In genomic region chr6:6459006-6459917, GRCm38 (mm10) we compare ENCODE assay signal across 12 mouse cellular contexts.
DNase-seq lines count a peak whose midpoint lies in the region; ATAC-seq lines count a peak whose summit lies in the region.
"Had no signal": no experiment of that assay in that cellular context is flagged by ENCODE, and none has a peak within 500 bp of the region (broad histone marks: within the 10 kb centered on the region; RNA-seq: fewer than 3 reads in every experiment).

No protein-coding gene starts in this region.

- H3K27me3 ChIP-seq in hindbrain, embryonic 11.5 days (ENCODE audit: control insufficient read depth, insufficient read depth, low read length): no peaks in the 10 kb centered on the region
- H3K27me3 ChIP-seq in midbrain, embryonic 13.5 days: no peaks in the 10 kb centered on the region
- H3K27me3 ChIP-seq: liver, embryonic 15.5 days; stomach, embryonic 15.5 days had no signal

- H3K36me3 ChIP-seq in hindbrain, embryonic 11.5 days (ENCODE audit: control insufficient read depth, insufficient read depth, low read length): no peaks in the 10 kb centered on the region
- H3K36me3 ChIP-seq in midbrain, embryonic 13.5 days: no peaks in the 10 kb centered on the region
- H3K36me3 ChIP-seq: G1E; liver, embryonic 15.5 days; stomach, embryonic 15.5 days had no signal

- no peak overlapping the region for H3K27ac ChIP-seq in hindbrain, embryonic 11.5 days (ENCODE audit: low read depth, low read length)
- H3K27ac ChIP-seq in midbrain, embryonic 13.5 days: peak overlapping the region; percentile 49
- H3K27ac ChIP-seq: liver, embryonic 15.5 days; stomach, embryonic 15.5 days had no signal

- peaks cover 2% of the 10 kb centered on the region; the same call in 1 of the 2 replicates for H3K4me1 ChIP-seq in hindbrain, embryonic 11.5 days (replicated peaks; ENCODE audit: control insufficient read depth, insufficient read depth, low read length)
- peaks cover 17% of the 10 kb centered on the region for H3K4me1 ChIP-seq in midbrain, embryonic 13.5 days (replicated peaks)
- H3K4me1 ChIP-seq: liver, embryonic 15.5 days; stomach, embryonic 15.5 days had no signal

- peak; percentile 46 for DNase-seq in embryo, embryonic 10 days (ENCODE audit: low spot score)
- no peak for DNase-seq in embryo, embryonic 9.5 days (ENCODE audit: extremely low spot score)
- peak; percentile 49 for DNase-seq in embryo, embryonic 11 days
- no peak for DNase-seq in hindbrain, embryonic 11.5 days (ENCODE audit: low spot score)
- DNase-seq in spleen, postnatal 36 days (ENCODE audit: low spot score in 2 of 2): no peak
- no peak for DNase-seq in frontal cortex, postnatal 14 days (ENCODE audit: low spot score in 2 of 2)
- DNase-seq: adrenal gland, adult 2 months had no signal

- no peak overlapping the region for H3K9ac ChIP-seq in hindbrain, embryonic 11.5 days (ENCODE audit: low read depth, low read length)
- 0 out of 2 replicates have a peak overlapping the region, but pooled peaks have one; percentile 39 for H3K9ac ChIP-seq in midbrain, embryonic 13.5 days (replicated peaks)
- H3K9ac ChIP-seq: liver, embryonic 15.5 days; stomach, embryonic 15.5 days had no signal

- peak; percentile 87 for ATAC-seq in hindbrain, embryonic 11.5 days (ENCODE audit: low FRiP score)
- peak; percentile 87 for ATAC-seq in midbrain, embryonic 13.5 days
- ATAC-seq in activated CD4-positive, CD25-positive, alpha-beta regulatory T cell, adult 4 months: no peak

- H3K4me2 ChIP-seq in hindbrain, embryonic 11.5 days (replicated peaks; ENCODE audit: low read depth, low read length): no peak overlapping the region
- peak overlapping the region; percentile 37 for H3K4me2 ChIP-seq in midbrain, embryonic 13.5 days (replicated peaks)
- H3K4me2 ChIP-seq: liver, embryonic 15.5 days; stomach, embryonic 15.5 days had no signal

- no peaks in the 10 kb centered on the region for H3K9me3 ChIP-seq in hindbrain, embryonic 11.5 days (ENCODE audit: control insufficient read depth, low read length)
- no peaks in the 10 kb centered on the region for H3K9me3 ChIP-seq in midbrain, embryonic 13.5 days
- H3K9me3 ChIP-seq: G1E; liver, embryonic 15.5 days; stomach, embryonic 15.5 days had no signal

- 26% methylated on average over 14 of the region's 14 CpGs for WGBS in hindbrain, embryonic 11.5 days
- WGBS in midbrain, embryonic 13.5 days: 10% methylated on average over 14 of the region's 14 CpGs

- H3K4me3 ChIP-seq in hindbrain, embryonic 11.5 days (ENCODE audit: low read depth, low read length): no peak overlapping the region
- peak overlapping the region; percentile 13 for H3K4me3 ChIP-seq in midbrain, embryonic 13.5 days (replicated peaks)
- H3K4me3 ChIP-seq: liver, embryonic 15.5 days; stomach, embryonic 15.5 days had no signal

Comparison
In these comparisons a context has a peak if more than half of its experiments do, and no peak if none do; other contexts are left out.
1. DNase-seq: peak in embryo, embryonic 10 days (single experiment) and embryo, embryonic 11 days (single experiment); none in embryo, embryonic 9.5 days (single experiment), hindbrain, embryonic 11.5 days (single experiment), spleen, postnatal 36 days (0 of 2) and frontal cortex, postnatal 14 days (0 of 2).